Mouse (Mus musculus): Measurements from ENCODE around the gene Tedc2. TPM values are rescaled to one million over a fixed set of nuclear protein-coding genes. Genes with fewer than 3 reads are reported as not detected.
A peak's percentile ranks its signal among the peaks of the same experiment; 100 is the strongest.

Gene Tedc2
- polyA plus RNA-seq, 1 experiment, result 4.2 TPM

DNA sequence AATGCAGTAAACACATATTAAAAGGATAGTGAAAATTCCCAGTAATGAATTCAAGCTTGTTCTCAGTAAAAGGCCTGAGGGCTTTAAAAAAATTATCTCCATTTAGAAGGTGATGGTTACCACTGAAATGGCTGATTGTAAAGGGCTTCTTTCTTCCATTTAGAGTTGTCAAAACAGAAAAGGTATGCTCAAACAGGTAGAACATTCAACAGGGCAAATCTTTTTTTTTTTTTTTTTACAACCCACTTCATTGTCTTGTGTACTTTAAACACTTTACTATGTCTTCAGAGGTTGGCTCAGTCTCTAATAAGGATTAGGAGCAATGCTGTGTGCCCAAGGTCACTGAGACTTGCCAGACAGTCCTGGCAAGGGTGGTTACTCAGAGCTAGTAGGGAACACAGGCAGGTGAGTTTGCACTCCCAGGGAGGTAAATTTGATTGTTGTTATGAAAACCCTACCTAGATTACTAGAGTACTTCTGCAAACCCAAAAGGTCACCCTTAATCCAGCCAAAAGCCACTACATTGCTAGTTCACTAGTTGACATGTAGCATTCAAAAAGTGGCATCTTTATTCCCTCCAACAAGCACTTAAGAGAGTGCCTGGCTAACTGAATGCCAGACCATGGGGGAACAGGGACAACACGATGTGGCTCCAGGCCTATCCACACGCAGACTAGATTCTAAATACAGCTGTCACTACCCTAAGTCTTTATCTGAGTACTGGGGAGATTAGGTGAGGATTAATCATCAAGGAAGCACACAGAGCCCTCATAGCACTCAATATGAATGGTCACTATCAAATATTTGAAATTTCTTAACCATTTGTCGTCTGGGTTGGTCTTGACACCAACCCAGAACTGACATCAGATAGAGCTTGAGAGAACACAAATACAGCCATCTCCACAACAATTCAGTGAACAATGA lies 16.8 kb downstream of the Tedc2 start:
- H3K27ac ChIP-seq (ENCODE audit: insufficient read depth, low read depth, low read length), result peak overlapping the region; percentile 94
- TF ChIP-seq CTCF (IDR thresholded peaks at IDR 0.05; ENCODE audit: extremely low read depth, insufficient read length, insufficient replicate concordance, low read depth, low read length) (no peak), POLR2A (IDR thresholded peaks at IDR 0.05; ENCODE audit: low read depth, low read length) (no peak)
- peaks cover 54% of the 10 kb centered on the region for H3K4me1 ChIP-seq (ENCODE audit: control insufficient read depth, insufficient read depth, insufficient read length, low read length)
- no peaks in the 10 kb centered on the region for H3K36me3 ChIP-seq (ENCODE audit: control insufficient read depth, insufficient read depth, low read length)
- no peak overlapping the region for H3K4me3 ChIP-seq (ENCODE audit: low read depth, low read length)
- whole genome bisulfite sequencing, result 21% methylated on average over 3 of the region's 3 CpGs
- peaks cover 14% of the 10 kb centered on the region; the same call in 1 of the 2 replicates for H3K27me3 ChIP-seq (ENCODE audit: control insufficient read depth, insufficient read depth, low read length)

DNA sequence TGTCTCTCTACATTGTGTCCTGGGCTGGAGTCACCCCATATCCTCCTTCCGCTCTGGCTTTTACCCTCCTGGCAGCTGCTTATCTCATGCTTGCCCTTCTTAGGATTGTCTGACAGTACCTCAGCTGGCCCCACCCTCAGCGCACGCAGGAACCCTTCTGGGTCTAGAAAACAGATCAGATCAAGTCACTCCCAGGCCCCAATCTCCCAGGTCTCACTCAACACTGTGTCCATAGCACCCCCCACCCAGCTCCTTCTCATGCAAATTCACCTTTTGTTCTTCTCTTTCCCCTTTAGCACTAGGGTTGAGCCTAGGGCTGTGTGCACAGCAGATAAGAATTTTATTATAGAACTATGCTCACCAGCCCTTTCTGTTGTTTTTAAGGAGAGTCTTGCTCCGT lies 17.6 kb downstream of the Tedc2 start:
- Histone ChIP-seq H3K36me3 (ENCODE audit: control insufficient read depth, insufficient read depth, low read length) (no peaks in the 10 kb centered on the region), H3K27ac (ENCODE audit: insufficient read depth, low read depth, low read length) (peak overlapping the region; percentile 82), H3K4me3 (ENCODE audit: low read depth, low read length) (no peak overlapping the region), H3K27me3 (ENCODE audit: control insufficient read depth, insufficient read depth, low read length) (0 out of 2 replicates have a peak, but pooled peaks cover 8% of the 10 kb centered on the region), H3K4me1 (ENCODE audit: control insufficient read depth, insufficient read depth, insufficient read length, low read length) (peaks cover 48% of the 10 kb centered on the region)
- TF ChIP-seq CTCF (IDR thresholded peaks at IDR 0.05; ENCODE audit: extremely low read depth, insufficient read length, insufficient replicate concordance, low read depth, low read length) (no peak), POLR2A (IDR thresholded peaks at IDR 0.05; ENCODE audit: low read depth, low read length) (no peak; the same call in 1 of the 2 replicates)
- 29% methylated on average over 4 of the region's 4 CpGs for WGBS

DNA sequence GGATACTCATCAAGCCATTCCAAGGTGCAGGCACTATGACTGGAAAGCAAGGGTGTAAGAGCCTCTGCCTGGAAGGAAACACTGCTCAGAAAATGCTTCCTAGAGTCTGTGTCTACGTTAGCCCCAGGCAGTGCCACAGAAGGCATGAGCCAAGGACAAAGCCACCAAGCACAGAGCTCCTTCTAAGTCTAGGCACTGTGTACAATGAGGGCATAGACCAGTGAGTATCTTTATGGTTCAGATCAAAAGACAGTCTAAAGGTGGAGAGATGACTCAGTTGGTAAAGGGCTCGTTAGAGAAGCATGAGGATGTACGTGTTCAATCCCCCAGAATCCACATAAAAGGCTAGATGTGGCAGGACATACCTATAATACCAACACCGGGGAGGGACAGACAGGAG lies 19.6 kb downstream of the Tedc2 start:
- no peak for TF ChIP-seq POLR2A (IDR thresholded peaks at IDR 0.05; ENCODE audit: low read depth, low read length)
- TF ChIP-seq CTCF (IDR thresholded peaks at IDR 0.05; ENCODE audit: extremely low read depth, insufficient read length, insufficient replicate concordance, low read depth, low read length), result no peak
- 28% methylated on average over 4 of the region's 4 CpGs for WGBS
- Histone ChIP-seq H3K27ac (ENCODE audit: insufficient read depth, low read depth, low read length) (peak overlapping the region; percentile 82), H3K36me3 (ENCODE audit: control insufficient read depth, insufficient read depth, low read length) (no peaks in the 10 kb centered on the region), H3K27me3 (ENCODE audit: control insufficient read depth, insufficient read depth, low read length) (no peaks in the 10 kb centered on the region), H3K4me3 (ENCODE audit: low read depth, low read length) (no peak overlapping the region), H3K4me1 (ENCODE audit: control insufficient read depth, insufficient read depth, insufficient read length, low read length) (peaks cover 48% of the 10 kb centered on the region; the same call in 1 of the 2 replicates)

DNA sequence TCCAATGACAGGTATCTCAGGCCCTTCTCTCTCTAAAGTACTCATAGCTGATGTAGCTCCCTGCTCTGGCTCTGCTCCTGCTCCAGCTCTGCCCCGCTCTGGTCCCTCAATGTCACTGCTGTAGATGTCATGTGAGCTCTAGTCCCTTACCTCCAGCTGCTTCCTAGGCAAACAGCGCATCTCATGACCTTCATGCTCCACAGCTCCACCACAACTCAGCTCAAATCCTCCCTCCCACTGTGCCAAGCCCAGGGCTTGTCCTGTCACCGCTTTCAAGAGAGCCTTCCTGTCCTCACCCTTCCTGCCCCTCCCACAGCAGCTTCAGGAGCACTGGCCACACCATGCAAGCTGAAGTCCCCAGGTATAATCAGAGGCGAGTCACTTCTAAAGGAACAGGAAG lies 20.9 kb downstream of the Tedc2 start:
- H3K4me1 ChIP-seq (ENCODE audit: control insufficient read depth, insufficient read depth, insufficient read length, low read length), result peaks cover 43% of the 10 kb centered on the region; the same call in 1 of the 2 replicates
- WGBS, result 59% methylated on average over 4 of the region's 4 CpGs
- H3K27me3 ChIP-seq (ENCODE audit: control insufficient read depth, insufficient read depth, low read length), result no peaks in the 10 kb centered on the region
- H3K4me3 ChIP-seq (ENCODE audit: low read depth, low read length), result no peak overlapping the region
- TF ChIP-seq CTCF (IDR thresholded peaks at IDR 0.05; ENCODE audit: extremely low read depth, insufficient read length, insufficient replicate concordance, low read depth, low read length), result no peak
- no peak for TF ChIP-seq POLR2A (IDR thresholded peaks at IDR 0.05; ENCODE audit: low read depth, low read length)
- no peaks in the 10 kb centered on the region for H3K36me3 ChIP-seq (ENCODE audit: control insufficient read depth, insufficient read depth, low read length)
- H3K27ac ChIP-seq (ENCODE audit: insufficient read depth, low read depth, low read length), result peak overlapping the region; percentile 82; the same call in 1 of the 2 replicates

DNA sequence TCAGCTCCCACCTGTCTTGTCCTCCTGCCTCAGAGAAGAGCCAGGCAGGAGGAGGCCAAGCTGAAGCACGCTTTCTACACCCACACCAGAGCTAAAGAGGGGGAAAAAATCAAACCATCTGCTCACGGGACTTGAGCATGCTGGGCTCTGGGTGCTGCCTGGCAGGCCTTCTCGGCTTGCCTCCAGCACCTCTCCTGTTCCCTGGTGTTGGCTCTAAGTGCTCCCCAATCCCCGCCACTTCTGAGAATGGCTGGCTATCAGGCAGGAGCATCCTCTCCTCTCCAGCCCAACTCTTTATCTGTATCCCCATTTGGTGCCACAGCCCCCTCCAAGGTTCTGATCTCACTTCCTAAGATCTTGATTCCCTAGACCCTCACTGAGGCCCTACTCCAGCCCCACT lies 21.4 kb downstream of the Tedc2 start:
- no peaks in the 10 kb centered on the region for H3K27me3 ChIP-seq (ENCODE audit: control insufficient read depth, insufficient read depth, low read length)
- no peak for TF ChIP-seq POLR2A (IDR thresholded peaks at IDR 0.05; ENCODE audit: low read depth, low read length)
- TF ChIP-seq CTCF (IDR thresholded peaks at IDR 0.05; ENCODE audit: extremely low read depth, insufficient read length, insufficient replicate concordance, low read depth, low read length), result no peak
- H3K4me3 ChIP-seq (ENCODE audit: low read depth, low read length), result no peak overlapping the region
- peaks cover 38% of the 10 kb centered on the region; the same call in 1 of the 2 replicates for H3K4me1 ChIP-seq (ENCODE audit: control insufficient read depth, insufficient read depth, insufficient read length, low read length)
- no peak overlapping the region for H3K27ac ChIP-seq (ENCODE audit: insufficient read depth, low read depth, low read length)
- 98% methylated on average over 4 of the region's 4 CpGs for WGBS
- no peaks in the 10 kb centered on the region for H3K36me3 ChIP-seq (ENCODE audit: control insufficient read depth, insufficient read depth, low read length)

DNA sequence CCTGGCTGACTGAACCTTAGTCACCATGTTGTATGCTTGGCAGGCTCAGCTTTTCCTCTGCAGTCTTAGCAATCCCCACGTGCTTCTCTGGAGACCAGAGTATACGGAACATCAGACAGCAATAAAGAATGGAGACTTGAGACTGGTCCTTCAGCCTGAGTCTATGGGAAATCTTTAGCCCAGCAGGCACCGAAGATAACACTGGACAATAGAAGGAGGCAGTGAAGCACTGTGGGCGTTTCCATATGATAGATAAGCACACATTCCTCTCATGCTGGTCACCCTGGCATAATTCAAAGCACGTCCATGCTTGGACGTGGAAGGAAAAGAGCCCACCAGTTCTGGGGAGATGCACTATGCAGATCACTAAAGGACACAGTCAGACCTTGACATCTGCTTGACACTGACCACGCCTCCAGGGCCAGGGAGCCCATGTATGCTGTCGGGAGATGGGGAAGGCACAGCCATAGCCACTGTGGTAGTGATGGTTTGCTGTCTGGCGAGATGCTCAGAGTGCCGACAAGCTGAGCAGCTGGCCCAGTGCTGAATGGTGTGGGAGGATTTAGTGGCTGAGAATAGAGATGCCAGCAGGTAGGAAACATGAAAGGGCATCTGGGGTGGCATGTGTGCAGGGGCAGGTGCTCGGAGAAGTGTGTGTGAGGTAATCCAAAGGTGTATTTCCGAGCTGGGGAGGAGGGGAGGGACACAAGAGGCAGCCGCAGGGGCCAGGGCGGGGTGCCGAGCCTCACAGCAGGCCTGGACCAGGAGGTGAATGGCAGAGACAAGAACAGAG lies 23.4 kb downstream of the Tedc2 start:
- 67% methylated on average over 15 of the region's 15 CpGs for WGBS
- Histone ChIP-seq H3K27me3 (ENCODE audit: control insufficient read depth, insufficient read depth, low read length) (no peaks in the 10 kb centered on the region), H3K36me3 (ENCODE audit: control insufficient read depth, insufficient read depth, low read length) (no peaks in the 10 kb centered on the region), H3K27ac (ENCODE audit: insufficient read depth, low read depth, low read length) (no peak overlapping the region), H3K4me1 (ENCODE audit: control insufficient read depth, insufficient read depth, insufficient read length, low read length) (peaks cover 33% of the 10 kb centered on the region; the same call in 1 of the 2 replicates), H3K4me3 (ENCODE audit: low read depth, low read length) (no peak overlapping the region)
- TF ChIP-seq POLR2A (IDR thresholded peaks at IDR 0.05; ENCODE audit: low read depth, low read length) (no peak), CTCF (IDR thresholded peaks at IDR 0.05; ENCODE audit: extremely low read depth, insufficient read length, insufficient replicate concordance, low read depth, low read length) (no peak)
